Mouse (Mus musculus) forelimb bud, embryonic 11.5 days (tissue): ENCODE measurements around the gene Ocm.

Source experiments
- DNase-seq: peaks from one replicate; pipeline ENCODE4 v3.0.0-alpha.2; 2012; ENCODE audit warnings: low read depth, low spot score

Ocm gene

DNA sequence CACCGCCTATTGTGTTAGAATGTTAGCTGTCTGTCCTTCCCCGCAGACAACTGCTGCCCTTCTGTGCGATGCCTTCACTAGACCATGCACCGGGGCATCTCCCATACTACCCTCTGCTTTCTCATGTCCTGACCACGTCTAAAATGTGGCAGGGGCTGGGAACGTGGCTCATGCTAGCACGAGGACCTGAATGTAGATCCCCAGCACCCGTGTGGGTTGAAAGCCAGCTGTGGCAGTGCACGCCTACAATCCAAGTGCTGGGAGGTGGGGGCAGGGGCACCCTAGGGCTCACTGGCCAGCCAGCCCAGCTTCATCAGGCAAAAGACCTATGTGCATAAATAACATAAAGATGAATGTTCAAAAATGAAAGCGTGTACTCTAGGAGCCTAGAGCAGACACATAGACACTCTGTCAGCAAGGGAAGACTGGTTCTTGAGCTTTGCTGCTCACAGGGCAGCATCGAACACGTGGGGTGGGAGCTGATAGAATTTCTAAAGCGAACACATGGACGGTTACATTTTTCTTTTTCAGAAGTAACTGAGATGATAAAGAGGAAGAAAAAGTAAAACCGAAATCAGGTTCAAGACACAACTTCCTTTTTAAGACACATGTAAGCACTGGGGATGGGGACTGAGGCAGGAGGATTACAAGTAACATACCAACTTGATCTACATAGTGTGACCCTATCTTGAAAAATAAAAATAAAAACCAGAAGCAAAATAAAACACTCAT lies 23.8 kb downstream of the Ocm start:
- DNase-seq = no peak

DNA sequence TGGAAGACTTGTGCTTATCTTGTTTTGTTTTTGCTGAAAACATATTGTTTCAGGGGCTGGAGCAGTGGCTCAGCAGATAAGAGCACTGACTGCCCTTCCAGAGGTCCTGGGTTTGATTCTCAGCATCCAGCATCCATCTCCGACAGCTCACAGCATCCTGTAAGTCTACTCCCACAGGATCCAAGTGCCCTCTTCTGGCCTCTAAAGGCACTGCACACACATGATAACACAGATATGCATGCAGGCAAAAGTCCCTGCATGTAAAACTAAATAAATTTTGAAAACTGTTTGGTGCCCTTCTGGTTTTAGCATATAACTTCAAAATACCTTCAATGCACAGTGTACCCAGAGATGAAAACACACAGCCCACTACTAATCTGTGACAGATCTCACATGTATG lies 27.1 kb downstream of the Ocm start:
- DNase-seq = no peak

DNA sequence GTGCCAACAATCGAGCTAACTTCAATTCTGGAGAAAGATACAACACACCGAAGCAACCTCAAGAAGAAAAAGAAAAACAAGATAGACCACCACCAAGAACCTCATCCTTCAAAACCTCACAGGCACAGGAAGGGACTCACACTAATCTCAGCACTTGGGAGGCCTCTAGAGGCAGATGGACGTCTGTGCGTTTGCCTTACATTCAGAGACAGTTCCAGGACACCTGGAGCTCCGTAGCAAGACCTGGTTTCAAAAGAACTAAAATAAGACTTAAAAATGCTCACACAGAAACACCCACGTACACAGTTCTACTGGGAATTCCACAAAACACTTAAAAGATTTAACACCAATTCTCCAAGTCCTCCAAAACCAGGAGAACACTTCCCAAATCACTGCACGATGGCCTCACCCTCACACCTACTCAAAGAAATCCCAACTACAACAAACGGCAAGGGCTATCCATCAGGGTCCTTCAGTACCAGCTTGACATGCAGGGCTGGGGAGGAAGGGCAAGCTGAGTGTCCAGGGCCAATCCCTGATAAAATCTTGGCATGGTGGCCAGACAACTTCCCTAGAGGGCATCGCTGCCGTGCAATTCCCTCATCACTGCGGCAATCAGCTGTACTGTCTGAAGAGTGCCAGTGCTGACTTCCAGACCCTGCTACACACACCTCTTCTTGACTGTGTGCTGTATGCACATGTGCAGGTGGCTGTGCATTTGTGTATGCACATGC lies 31.7 kb downstream of the Ocm start:
- no peak for DNase-seq

DNA sequence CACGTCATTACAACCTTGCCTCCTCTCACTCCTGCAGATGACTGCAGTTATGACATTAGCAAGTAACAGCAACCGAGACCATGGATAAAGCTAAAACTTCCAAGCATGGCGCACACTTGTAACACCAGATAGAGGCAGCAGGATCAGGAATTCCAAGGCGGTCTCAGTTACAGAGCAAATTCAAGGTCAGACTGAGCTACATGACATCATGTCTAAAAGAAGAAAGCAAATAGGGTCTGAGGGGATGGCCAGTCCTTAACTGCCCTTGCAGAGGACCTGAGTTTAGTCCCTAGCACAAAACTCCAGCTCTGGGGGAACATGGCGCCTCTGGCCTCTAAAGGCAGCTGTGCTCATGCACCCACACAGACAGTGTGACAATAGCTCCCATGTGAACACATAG lies 32.6 kb downstream of the Ocm start:
- DNase-seq = no peak

GRCm38 (mm10) chr5:143993260-143993659 lies 33.2 kb downstream of the Ocm start:
- no peak for DNase-seq

GRCm38 (mm10) chr5:143992661-143993060 lies 33.8 kb downstream of the Ocm start:
- DNase-seq = no peak

DNA sequence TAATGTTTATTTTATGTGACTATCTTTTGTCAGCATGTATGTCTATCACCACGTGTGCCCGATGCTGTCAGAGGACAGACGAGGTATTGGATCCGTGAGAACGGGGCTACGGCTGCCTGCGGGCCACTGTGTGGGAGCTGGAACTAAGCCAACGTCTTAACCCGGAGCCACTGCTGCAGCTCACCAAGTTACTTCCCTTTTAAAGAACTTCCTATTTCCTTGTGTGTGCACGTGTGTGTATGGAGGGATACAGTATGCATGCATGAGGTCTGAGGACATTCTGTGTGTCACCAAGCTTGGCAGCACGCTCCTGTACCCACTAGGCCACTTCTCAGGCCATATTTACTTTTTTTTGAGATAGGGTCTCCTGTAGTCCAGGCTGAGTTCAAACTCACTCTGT lies 36.4 kb downstream of the Ocm start:
- DNase-seq = no peak

DNA sequence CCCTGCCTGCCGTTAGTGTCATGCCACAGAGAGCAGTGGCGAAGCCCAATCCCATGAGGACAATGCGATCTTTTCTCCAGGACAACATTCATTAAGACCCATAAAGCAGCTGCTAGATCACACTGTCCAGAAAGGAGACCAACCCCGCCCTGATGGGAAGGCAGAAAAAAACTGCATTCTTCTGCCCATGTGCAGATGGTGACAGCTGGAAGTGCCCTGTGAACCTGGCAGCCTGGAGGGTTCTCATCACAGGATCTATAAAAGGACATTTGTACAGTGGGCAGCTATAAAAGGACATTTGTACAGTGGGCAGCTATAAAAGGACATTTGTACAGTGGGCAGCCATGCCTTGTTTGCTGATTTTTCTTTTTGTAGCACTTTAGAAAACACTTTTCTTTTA lies 37.4 kb downstream of the Ocm start:
- DNase-seq = no peak

DNA sequence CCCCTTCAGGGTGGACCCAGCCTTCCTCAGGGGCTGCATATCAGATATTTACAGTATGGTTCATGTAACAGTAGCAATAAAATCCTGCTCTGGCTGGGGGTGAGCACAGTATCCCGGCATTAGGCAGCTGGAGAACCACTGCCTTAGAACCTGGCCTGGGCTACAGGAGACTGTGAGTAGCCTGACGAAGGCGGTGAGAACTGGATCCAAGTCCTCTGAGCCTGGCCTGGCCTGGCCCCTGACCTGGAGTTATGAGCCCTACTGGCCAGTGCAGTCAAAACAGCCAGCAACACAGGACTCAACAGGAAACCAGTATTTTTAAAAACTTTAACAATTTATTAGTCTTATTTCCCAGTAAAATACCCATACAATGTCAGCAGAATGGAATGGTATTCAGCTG lies 38.9 kb downstream of the Ocm start:
- no peak for DNase-seq

DNA sequence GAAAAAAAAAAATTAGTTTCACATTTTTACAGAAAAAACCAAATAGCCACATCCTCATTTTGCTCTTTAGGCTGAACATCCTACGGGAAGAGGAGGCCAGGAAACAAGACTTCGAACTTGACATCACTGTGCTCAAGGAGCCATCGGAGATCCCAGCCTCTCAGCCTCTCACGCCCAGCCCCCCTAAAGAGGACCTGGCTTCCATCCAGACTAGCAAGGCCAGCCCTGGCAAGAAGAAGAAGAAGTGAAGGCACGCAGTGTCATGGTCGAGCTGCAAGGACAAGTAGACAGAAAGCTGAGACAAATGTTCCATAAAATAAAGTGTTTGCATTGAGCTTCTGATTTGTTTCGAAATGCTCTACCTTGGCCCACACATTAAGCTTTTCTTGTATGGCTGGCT lies 41.1 kb downstream of the Ocm start:
- DNase-seq = no peak

- no peak for DNase-seq
Measured at GRCm38 (mm10) chr5:143982361-143982760, 44.1 kb downstream of the Ocm start.

GRCm38 (mm10) chr5:143980858-143981257 lies 45.6 kb downstream of the Ocm start:
- peak; percentile 43 for DNase-seq

DNA sequence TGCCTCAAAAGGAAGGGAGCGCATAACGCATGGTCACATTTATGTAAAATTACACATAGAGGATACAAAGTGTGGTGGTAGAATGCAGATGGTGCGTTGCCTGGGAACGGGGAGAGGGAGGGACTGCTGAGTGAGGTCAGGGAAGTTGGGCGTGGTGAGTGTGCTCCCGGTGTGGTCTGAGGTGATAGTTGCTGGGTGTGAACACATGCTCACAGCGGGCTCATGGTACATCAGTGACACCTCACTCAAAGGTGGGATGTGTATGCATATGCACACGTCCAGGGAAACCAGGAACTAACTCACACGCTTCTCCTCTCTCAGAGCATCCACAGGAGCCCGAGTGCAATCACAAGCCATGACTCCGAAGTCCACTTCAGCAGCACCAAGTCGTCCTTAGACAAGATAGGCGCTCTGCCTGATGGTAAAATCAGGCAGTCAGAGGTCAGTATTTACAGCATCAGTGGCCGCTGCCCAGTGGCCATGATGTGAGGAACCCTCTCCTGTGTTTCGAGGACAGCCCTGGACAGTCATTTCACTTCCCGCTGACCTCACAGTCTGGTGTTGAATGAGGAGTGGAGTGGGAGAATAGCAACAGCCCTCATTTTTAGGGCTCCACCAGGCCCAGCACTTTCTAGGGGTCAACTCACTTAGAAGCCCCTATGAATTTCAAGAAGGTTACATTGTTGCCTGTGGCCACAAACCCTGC lies 49.6 kb downstream of the Ocm start:
- DNase-seq = no peak

GRCm38 (mm10) chr5:143976232-143976631 lies 50.2 kb downstream of the Ocm start:
- DNase-seq = no peak

- DNase-seq = no peak
Measured at GRCm38 (mm10) chr5:143975631-143975933, 50.9 kb downstream of the Ocm start.

DNA sequence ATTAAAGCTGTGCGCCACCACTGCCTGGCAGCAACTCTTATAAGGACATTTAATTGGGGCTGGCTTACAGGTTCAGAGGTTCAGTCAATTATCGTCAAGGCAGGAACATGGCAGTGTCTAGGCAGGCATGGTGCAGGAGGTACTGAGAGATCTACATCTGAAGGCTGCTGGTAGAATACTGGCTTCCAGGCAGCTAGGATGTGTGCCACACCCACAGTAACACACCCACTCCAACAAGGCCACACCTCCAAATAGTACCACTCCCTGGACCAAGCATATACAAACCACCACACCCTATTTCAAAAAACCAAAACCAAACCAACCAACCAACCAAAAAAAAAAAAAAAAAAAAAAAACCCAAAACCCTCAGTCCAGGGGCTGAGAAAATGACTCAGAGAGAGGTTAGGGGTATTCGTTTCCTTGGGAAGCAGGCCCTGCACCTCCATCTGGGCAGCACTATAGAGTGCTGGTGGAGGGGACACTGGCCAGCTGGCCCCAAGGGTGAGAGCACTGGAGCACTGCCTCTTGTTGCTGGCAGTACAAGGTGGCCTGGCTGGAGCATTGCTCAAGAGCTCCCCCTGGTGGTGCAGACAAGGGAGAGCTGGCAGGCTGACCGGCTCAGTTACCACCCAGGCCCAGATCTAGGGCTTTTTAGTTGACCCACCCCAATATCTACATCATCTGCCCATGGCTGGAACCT lies 51.4 kb downstream of the Ocm start:
- DNase-seq = peak; percentile 80

GRCm38 (mm10) chr5:143972628-143973027 lies 53.8 kb downstream of the Ocm start:
- no peak for DNase-seq
